Mouse (Mus musculus): ENCODE measurements at regions not wholly inside any gene's neighbourhood (a gene's known extent, or its start where the extent isn't known, plus 50 kb on each side); places are given as distances from the start of the nearest gene placed in this dataset.

DNA sequence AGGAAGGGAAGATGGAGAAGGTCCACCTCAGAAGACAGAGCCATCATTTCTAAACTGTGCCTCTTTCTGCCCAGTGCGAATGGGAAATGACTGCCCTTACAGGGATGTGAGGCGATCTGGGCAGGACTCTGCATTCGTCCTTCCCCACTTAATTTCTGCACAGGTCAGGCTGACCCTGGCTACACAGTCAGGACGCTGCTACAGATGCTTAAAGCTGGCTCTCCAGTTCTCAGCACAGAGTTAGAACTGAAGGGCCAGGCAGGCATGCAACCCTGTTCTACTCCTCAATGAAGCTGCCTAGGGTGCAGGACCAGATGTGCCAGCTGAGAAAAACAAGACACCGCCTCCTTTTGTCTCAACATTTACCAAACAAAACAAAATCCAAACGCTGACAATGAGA, 132.1 kb downstream of the Cand1 start:
- Histone ChIP-seq H3K36me3 (ENCODE audit: control insufficient read depth, insufficient read depth, low read length) (no peaks in the 10 kb centered on the region), H3K27ac (ENCODE audit: low read depth, low read length) (no peak overlapping the region), H3K4me2 (ENCODE audit: low read depth, low read length) (no peak overlapping the region), H3K9ac (replicated peaks; ENCODE audit: low read depth, low read length) (no peak overlapping the region), H3K4me3 (ENCODE audit: low read depth, low read length) (no peak overlapping the region), H3K27me3 (ENCODE audit: control insufficient read depth, insufficient read depth, low read length) (no peaks in the 10 kb centered on the region), H3K4me1 (ENCODE audit: control insufficient read depth, insufficient read depth, low read length) (no peaks in the 10 kb centered on the region), H3K9me3 (ENCODE audit: control insufficient read depth, low read length) (no peaks in the 10 kb centered on the region; the same call in 1 of the 2 replicates)
- no peak for ATAC-seq (ENCODE audit: low read depth)
- 66% methylated on average over 6 of the region's 6 CpGs for WGBS

DNA sequence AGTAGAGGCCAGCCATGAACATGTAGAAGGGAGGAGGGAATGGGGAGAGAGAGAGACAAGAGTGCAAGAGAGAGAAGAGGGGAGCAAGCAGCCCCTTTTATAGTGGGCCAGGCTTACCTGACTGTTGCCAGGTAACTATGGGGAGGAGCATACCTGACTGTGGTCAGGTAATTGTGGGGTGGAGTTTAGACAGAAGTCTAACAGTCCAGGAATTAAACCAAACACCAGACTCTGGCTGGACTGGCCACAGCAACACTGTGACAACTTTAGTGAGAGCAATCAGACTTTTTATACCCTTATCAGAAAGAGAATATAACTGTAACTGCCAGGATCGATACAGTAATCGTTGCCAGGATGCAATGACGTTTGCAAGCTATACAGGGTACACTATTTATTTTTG, 133.8 kb downstream of the Cand1 start:
- Histone ChIP-seq H3K4me1 (ENCODE audit: control insufficient read depth, insufficient read depth, low read length) (no peaks in the 10 kb centered on the region), H3K4me2 (ENCODE audit: low read depth, low read length) (no peak overlapping the region), H3K36me3 (ENCODE audit: control insufficient read depth, insufficient read depth, low read length) (no peaks in the 10 kb centered on the region), H3K9me3 (ENCODE audit: control insufficient read depth, low read length) (no peaks in the 10 kb centered on the region; the same call in 1 of the 2 replicates), H3K4me3 (ENCODE audit: low read depth, low read length) (no peak overlapping the region), H3K27ac (ENCODE audit: low read depth, low read length) (no peak overlapping the region), H3K27me3 (ENCODE audit: control insufficient read depth, insufficient read depth, low read length) (no peaks in the 10 kb centered on the region), H3K9ac (replicated peaks; ENCODE audit: low read depth, low read length) (no peak overlapping the region)
- no peak for ATAC-seq (ENCODE audit: low read depth)
- WGBS = 91% methylated on average over 3 of the region's 3 CpGs

DNA sequence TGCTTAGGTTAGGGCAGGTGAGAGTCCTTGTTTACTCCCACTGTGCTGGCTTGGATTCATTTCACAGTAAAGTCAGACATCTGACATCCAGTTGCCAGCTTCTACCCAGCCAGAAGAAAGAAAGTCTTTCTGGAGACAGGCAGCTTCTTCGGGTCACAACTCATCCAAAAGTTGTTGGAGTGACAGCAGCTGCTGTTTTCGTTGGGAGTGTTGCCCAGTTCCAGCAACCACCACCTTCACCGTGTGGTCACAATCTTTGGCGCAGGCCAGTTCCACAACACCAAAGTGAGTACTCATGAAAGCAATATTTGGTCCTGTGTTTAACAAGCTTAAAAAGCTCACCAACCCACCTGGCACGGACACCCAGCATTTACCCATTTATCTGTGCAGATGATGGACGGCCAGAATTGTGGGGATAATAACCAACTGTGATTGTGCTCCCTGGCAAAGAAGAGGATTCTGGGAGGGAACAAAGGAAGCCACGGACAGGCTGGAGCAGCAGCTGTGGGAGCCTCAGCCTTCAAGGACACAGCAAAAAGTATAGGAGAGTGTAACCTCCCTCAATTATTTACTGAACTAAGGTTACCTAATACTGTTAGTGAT, 134.5 kb downstream of the Cand1 start:
- no peaks in the 10 kb centered on the region for H3K4me1 ChIP-seq (ENCODE audit: control insufficient read depth, insufficient read depth, low read length)
- no peak overlapping the region for H3K9ac ChIP-seq (replicated peaks; ENCODE audit: low read depth, low read length)
- WGBS = 78% methylated on average over 7 of the region's 7 CpGs
- no peak for ATAC-seq (ENCODE audit: low read depth)
- no peak overlapping the region for H3K27ac ChIP-seq (ENCODE audit: low read depth, low read length)
- no peaks in the 10 kb centered on the region; the same call in 1 of the 2 replicates for H3K9me3 ChIP-seq (ENCODE audit: control insufficient read depth, low read length)
- H3K36me3 ChIP-seq (ENCODE audit: control insufficient read depth, insufficient read depth, low read length) = no peaks in the 10 kb centered on the region
- H3K27me3 ChIP-seq (ENCODE audit: control insufficient read depth, insufficient read depth, low read length) = no peaks in the 10 kb centered on the region
- no peak overlapping the region for H3K4me2 ChIP-seq (ENCODE audit: low read depth, low read length)
- no peak overlapping the region for H3K4me3 ChIP-seq (ENCODE audit: low read depth, low read length)

DNA sequence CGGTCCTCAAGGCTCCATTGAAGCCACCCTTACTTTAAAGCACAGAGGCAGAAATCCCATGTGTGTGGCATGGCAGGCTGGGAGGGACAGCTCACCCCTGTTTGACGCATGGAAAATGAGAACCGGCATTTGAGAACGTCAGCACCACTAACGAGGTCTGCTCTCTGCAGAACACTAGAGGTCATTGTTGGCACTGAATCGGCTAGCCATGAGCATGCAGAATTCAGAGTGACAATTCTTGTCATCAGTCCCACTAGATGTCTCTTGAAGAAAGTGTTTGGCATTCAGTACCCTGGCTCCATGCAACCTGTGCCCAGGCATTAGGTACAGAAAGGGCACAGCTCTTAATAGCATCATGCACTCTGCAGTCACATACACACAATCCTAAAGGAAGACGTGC, 139.3 kb downstream of the Cand1 start:
- no peak; the same call in 1 of the 2 replicates for ATAC-seq (ENCODE audit: low read depth)
- Histone ChIP-seq H3K4me1 (ENCODE audit: control insufficient read depth, insufficient read depth, low read length) (no peaks in the 10 kb centered on the region), H3K4me3 (ENCODE audit: low read depth, low read length) (no peak overlapping the region), H3K9me3 (ENCODE audit: control insufficient read depth, low read length) (no peaks in the 10 kb centered on the region; the same call in 1 of the 2 replicates), H3K9ac (replicated peaks; ENCODE audit: low read depth, low read length) (no peak overlapping the region), H3K4me2 (ENCODE audit: low read depth, low read length) (no peak overlapping the region), H3K27me3 (ENCODE audit: control insufficient read depth, insufficient read depth, low read length) (no peaks in the 10 kb centered on the region), H3K27ac (ENCODE audit: low read depth, low read length) (no peak overlapping the region), H3K36me3 (ENCODE audit: control insufficient read depth, insufficient read depth, low read length) (no peaks in the 10 kb centered on the region)
- WGBS = 31% methylated on average over 7 of the region's 7 CpGs

DNA sequence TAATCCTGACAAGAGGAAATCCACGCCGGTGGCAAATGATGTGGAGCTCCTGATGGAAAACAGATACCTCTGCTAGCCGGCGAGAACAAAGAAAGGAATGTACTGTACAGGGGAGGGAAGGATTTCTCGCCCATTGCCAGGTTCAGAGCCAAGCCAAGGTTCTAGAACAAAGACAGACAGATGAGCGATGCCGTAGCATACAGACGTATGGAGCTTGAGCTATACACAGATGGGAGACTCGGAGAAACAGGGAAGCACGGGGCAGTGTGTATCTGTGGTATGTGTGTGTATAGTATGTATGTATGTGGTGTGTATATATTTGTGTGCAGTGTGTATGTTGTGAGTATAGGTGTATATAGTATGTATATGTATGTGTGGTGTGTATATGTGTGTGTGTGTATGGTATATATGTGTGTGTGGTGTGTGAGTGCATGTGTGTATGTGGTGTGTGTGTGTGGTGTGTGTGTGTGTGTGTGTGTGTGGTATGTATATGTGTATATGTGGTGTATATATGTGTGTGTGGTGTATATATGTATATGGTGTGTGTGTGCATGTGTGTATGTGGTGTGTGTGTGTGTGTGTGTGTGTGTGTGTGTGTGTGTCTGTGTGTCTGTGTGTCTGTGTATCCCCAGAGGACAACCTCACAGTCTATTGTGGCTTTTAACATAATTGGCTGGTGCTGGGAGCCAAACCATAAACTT, 140.6 kb downstream of the Cand1 start:
- Histone ChIP-seq H3K4me3 (ENCODE audit: low read depth, low read length) (no peak overlapping the region), H3K36me3 (ENCODE audit: control insufficient read depth, insufficient read depth, low read length) (no peaks in the 10 kb centered on the region), H3K4me1 (ENCODE audit: control insufficient read depth, insufficient read depth, low read length) (no peaks in the 10 kb centered on the region), H3K4me2 (ENCODE audit: low read depth, low read length) (no peak overlapping the region), H3K27me3 (ENCODE audit: control insufficient read depth, insufficient read depth, low read length) (no peaks in the 10 kb centered on the region), H3K9ac (replicated peaks; ENCODE audit: low read depth, low read length) (no peak overlapping the region), H3K27ac (ENCODE audit: low read depth, low read length) (no peak overlapping the region), H3K9me3 (ENCODE audit: control insufficient read depth, low read length) (no peaks in the 10 kb centered on the region)
- 82% methylated on average over 10 of the region's 10 CpGs for WGBS
- ATAC-seq (ENCODE audit: low read depth) = no peak

DNA sequence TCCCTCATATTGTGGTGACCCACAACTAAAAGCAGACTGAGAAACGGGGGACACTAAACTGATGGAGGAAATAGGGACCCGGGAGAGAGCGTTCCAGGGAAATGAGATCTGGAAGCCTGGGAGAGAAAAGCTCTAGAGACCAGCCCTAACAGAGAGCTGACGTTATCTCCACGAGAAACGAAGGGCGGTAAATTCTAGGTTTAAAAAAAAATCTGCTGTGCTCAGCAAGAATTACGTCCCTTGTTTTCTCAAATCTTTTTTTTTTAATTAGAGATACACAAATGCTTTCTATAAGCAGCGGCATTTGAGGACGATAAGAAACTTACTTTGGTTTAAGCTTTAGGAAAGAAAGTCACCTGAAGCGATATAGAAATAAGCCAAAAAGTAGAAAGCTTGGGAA, 145.7 kb downstream of the Cand1 start:
- 88% methylated on average over 11 of the region's 11 CpGs for WGBS
- no peaks in the 10 kb centered on the region for H3K4me1 ChIP-seq (ENCODE audit: control insufficient read depth, insufficient read depth, low read length)
- no peak overlapping the region for H3K4me2 ChIP-seq (ENCODE audit: low read depth, low read length)
- no peaks in the 10 kb centered on the region for H3K9me3 ChIP-seq (ENCODE audit: control insufficient read depth, low read length)
- H3K36me3 ChIP-seq (ENCODE audit: control insufficient read depth, insufficient read depth, low read length) = no peaks in the 10 kb centered on the region
- H3K4me3 ChIP-seq (ENCODE audit: low read depth, low read length) = no peak overlapping the region
- no peak for ATAC-seq (ENCODE audit: low read depth)
- H3K9ac ChIP-seq (replicated peaks; ENCODE audit: low read depth, low read length) = no peak overlapping the region
- no peaks in the 10 kb centered on the region for H3K27me3 ChIP-seq (ENCODE audit: control insufficient read depth, insufficient read depth, low read length)
- H3K27ac ChIP-seq (ENCODE audit: low read depth, low read length) = no peak overlapping the region

DNA sequence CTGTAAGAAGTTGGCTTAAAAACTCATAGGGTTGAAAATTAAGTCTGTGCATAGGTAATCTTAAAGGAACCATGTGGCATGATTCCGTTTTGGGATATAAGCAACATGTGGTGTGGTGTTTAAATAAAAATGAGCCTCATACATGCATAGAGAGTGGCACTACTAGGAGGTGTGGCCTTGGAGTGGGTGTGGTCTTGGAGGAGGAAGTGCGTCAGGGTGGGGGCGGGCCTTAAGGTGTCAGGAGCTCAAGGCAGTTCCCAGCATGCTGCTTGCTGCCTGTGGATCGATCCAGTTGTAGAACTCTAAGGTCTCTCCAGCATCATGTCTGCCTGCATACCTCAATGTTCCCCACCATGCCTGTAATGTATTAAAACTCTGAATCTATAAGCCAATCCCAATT, 152.0 kb downstream of the Cand1 start:
- no peak for ATAC-seq (ENCODE audit: low read depth)
- H3K4me1 ChIP-seq (ENCODE audit: control insufficient read depth, insufficient read depth, low read length) = no peaks in the 10 kb centered on the region
- H3K27ac ChIP-seq (ENCODE audit: low read depth, low read length) = no peak overlapping the region
- no peaks in the 10 kb centered on the region for H3K9me3 ChIP-seq (ENCODE audit: control insufficient read depth, low read length)
- no peaks in the 10 kb centered on the region for H3K27me3 ChIP-seq (ENCODE audit: control insufficient read depth, insufficient read depth, low read length)
- no peak overlapping the region for H3K9ac ChIP-seq (replicated peaks; ENCODE audit: low read depth, low read length)
- 91% methylated on average over 4 of the region's 4 CpGs for WGBS
- no peak overlapping the region for H3K4me3 ChIP-seq (ENCODE audit: low read depth, low read length)
- no peaks in the 10 kb centered on the region for H3K36me3 ChIP-seq (ENCODE audit: control insufficient read depth, insufficient read depth, low read length)
- H3K4me2 ChIP-seq (ENCODE audit: low read depth, low read length) = no peak overlapping the region

DNA sequence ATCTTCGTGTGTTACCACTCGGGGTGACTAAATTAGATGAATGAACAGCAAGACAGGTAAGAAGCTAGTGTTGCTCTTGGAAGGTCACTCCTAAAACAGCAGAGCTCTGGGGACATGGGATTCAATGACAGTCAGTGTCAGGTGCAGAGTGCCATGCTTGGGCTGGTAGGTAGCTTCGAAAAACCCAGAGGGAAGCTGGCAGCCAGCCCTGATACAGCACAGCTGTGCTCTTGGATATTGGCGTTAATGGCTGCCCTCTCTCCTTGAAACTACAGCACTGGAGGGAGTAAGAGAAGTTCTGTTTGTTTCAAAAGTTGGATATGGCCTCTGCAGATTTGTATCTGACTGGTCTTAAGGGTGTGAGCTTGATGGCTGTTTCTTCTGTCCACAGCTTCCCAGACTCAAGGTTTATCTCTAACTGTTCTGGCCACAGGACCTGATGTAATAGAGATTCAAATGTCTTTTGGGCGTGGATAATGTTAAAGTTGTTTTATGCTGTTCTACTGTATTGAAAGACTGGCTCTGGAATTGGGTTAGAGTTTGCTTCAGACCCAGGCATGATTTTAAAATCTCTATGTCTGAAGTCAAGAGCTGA, 152.7 kb downstream of the Cand1 start:
- ATAC-seq (ENCODE audit: low read depth) = no peak
- Histone ChIP-seq H3K4me1 (ENCODE audit: control insufficient read depth, insufficient read depth, low read length) (no peaks in the 10 kb centered on the region), H3K36me3 (ENCODE audit: control insufficient read depth, insufficient read depth, low read length) (no peaks in the 10 kb centered on the region), H3K27ac (ENCODE audit: low read depth, low read length) (no peak overlapping the region), H3K9ac (replicated peaks; ENCODE audit: low read depth, low read length) (no peak overlapping the region), H3K27me3 (ENCODE audit: control insufficient read depth, insufficient read depth, low read length) (no peaks in the 10 kb centered on the region), H3K9me3 (ENCODE audit: control insufficient read depth, low read length) (no peaks in the 10 kb centered on the region), H3K4me3 (ENCODE audit: low read depth, low read length) (no peak overlapping the region), H3K4me2 (ENCODE audit: low read depth, low read length) (no peak overlapping the region)
- WGBS = 88% methylated on average over 5 of the region's 5 CpGs

DNA sequence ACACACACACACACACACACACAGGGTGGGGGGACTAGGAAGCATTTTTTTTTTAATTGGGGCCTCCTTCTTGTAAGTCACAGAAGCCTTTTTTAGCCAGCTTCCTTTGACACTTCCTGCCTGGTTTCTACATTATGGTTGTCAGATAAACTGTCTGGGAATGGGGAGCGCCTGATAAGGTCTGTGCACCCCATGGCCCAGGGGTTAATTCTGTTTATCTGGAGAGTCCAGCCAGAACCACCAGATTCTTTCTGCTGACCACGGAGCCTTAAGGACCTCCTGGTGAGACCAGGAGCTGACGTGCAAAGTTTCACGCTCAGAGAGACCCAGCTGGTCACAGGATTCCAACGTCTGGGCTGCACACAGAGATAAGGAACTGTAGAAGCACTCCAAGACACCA, 153.4 kb downstream of the Cand1 start:
- 72% methylated on average over 5 of the region's 5 CpGs for WGBS
- no peak overlapping the region for H3K27ac ChIP-seq (ENCODE audit: low read depth, low read length)
- H3K27me3 ChIP-seq (ENCODE audit: control insufficient read depth, insufficient read depth, low read length) = no peaks in the 10 kb centered on the region
- H3K9me3 ChIP-seq (ENCODE audit: control insufficient read depth, low read length) = no peaks in the 10 kb centered on the region
- no peak for ATAC-seq (ENCODE audit: low read depth)
- H3K4me2 ChIP-seq (ENCODE audit: low read depth, low read length) = no peak overlapping the region
- H3K9ac ChIP-seq (replicated peaks; ENCODE audit: low read depth, low read length) = no peak overlapping the region
- no peak overlapping the region for H3K4me3 ChIP-seq (ENCODE audit: low read depth, low read length)
- H3K4me1 ChIP-seq (ENCODE audit: control insufficient read depth, insufficient read depth, low read length) = no peaks in the 10 kb centered on the region
- H3K36me3 ChIP-seq (ENCODE audit: control insufficient read depth, insufficient read depth, low read length) = no peaks in the 10 kb centered on the region

Measured in neural tube, embryonic 14.5 days (tissue).